Mouse (Mus musculus) gastrocnemius, adult 2 months (tissue): Measurements from ENCODE around the gene Prr12. TPM values are rescaled to one million over a fixed set of nuclear protein-coding genes. Genes with fewer than 3 reads are reported as not detected.

Experiments
- DNase-seq: peaks from one replicate; pipeline ENCODE4 v3.0.0; 2022
- H3K27ac ChIP-seq: fragments of 200-600 bp; 2 replicates; pipeline ENCODE4 v1.8.1; 2022; ENCODE audit warnings: mild to moderate bottlenecking
- H3K4me3 ChIP-seq: fragments of 200-600 bp; 2 replicates; pipeline ENCODE4 v1.8.1; 2022; ENCODE audit warnings: mild to moderate bottlenecking, moderate library complexity
- CTCF ChIP-seq: fragments of 200-600 bp; IDR thresholded peaks from 2 replicates; pipeline ENCODE4 v1.8.1; 2022; ENCODE audit warnings: antibody characterized with exemption, mild to moderate bottlenecking, moderate library complexity
- intact Hi-C: fragments of 180-260 bp; cut with DNase I; formaldehyde crosslinking; loops from one replicate; pipeline ENCODE4 v1.15.1; 2025
- total RNA-seq, 2 experiments: library from RNA; stranded (reverse); gene quantifications; 2 replicates each; pipeline ENCODE4 v1.2.3; 2021

The Prr12 gene
- total RNA-seq, 2 experiments from 2014 or later = 12.8 to 16.1 TPM

- Histone ChIP-seq H3K27ac (peak overlapping the region; percentile 97), H3K4me3 (peak overlapping the region; percentile 77)
- intact Hi-C loops = loop anchor here (2.0 kb wide), 1 partner anchor 35 kb away; no protein-coding TSS in a partner anchor
- no peak for TF ChIP-seq CTCF
- DNase-seq = peak; percentile 94
These were observed 1.3 kb upstream of the Prr12 start for GRCm38 (mm10) chr7:45053931-45054510.

- intact Hi-C loops = loop anchor here (2.0 kb wide), 1 partner anchor 35 kb away; no protein-coding TSS in a partner anchor
- 0 out of 2 replicates have a peak, but pooled peaks have one; percentile 0 for TF ChIP-seq CTCF
- peak; percentile 84 for DNase-seq
- Histone ChIP-seq H3K27ac (peak overlapping the region; percentile 97), H3K4me3 (peak overlapping the region; percentile 77)
These were observed 643 bp upstream of the Prr12 start for GRCm38 (mm10) chr7:45053117-45053930.

GRCm38 (mm10) chr7:45052181-45052861, 360 bp downstream of the Prr12 start:
- intact Hi-C loops = loop anchor here (2.0 kb wide), 1 partner anchor 34 kb away; no protein-coding TSS in a partner anchor
- no peak for TF ChIP-seq CTCF
- no peak for DNase-seq

GRCm38 (mm10) chr7:45051601-45051974, 1.1 kb downstream of the Prr12 start:
- intact Hi-C loops = no loop called here
- TF ChIP-seq CTCF = no peak
- peak overlapping the region; percentile 97 for H3K27ac ChIP-seq
- no peak for DNase-seq
- H3K4me3 ChIP-seq = peak overlapping the region; percentile 77

More at GRCm38 (mm10) chr7:45052181-45052861, 360 bp downstream of the Prr12 start:
- peak overlapping the region; percentile 97 for H3K27ac ChIP-seq
- H3K4me3 ChIP-seq = peak overlapping the region; percentile 77

- peak; percentile 83 for DNase-seq
- no peak for TF ChIP-seq CTCF
- intact Hi-C loops = no loop called here
- H3K4me3 ChIP-seq = peak overlapping the region; percentile 77
- H3K27ac ChIP-seq = peak overlapping the region; percentile 97
These were observed 1.6 kb downstream of the Prr12 start for GRCm38 (mm10) chr7:45050945-45051600.

GRCm38 (mm10) chr7:45048923-45049657, 3.6 kb downstream of the Prr12 start:
- H3K27ac ChIP-seq = peak overlapping the region; percentile 20
- intact Hi-C loops = no loop called here
- H3K4me3 ChIP-seq = no peak overlapping the region
- TF ChIP-seq CTCF = no peak
- peak; percentile 69 for DNase-seq

GRCm38 (mm10) chr7:45048001-45048890, 4.4 kb downstream of the Prr12 start:
- DNase-seq = no peak
- no peak for TF ChIP-seq CTCF
- intact Hi-C loops = no loop called here
- no peak overlapping the region for H3K4me3 ChIP-seq
- peak overlapping the region; percentile 20; the same call in 1 of the 2 replicates for H3K27ac ChIP-seq

GRCm38 (mm10) chr7:45047491-45047890, 5.2 kb downstream of the Prr12 start:
- no peak overlapping the region for H3K4me3 ChIP-seq
- no peak for TF ChIP-seq CTCF
- intact Hi-C loops = no loop called here
- DNase-seq = no peak
- no peak overlapping the region for H3K27ac ChIP-seq

- Histone ChIP-seq H3K4me3 (no peak overlapping the region), H3K27ac (no peak overlapping the region)
- intact Hi-C loops = no loop called here
- DNase-seq = no peak
- no peak for TF ChIP-seq CTCF
These were observed 5.8 kb downstream of the Prr12 start for GRCm38 (mm10) chr7:45046853-45047350.

GRCm38 (mm10) chr7:45045741-45046140, 6.9 kb downstream of the Prr12 start:
- no peak for TF ChIP-seq CTCF
- Histone ChIP-seq H3K4me3 (no peak overlapping the region), H3K27ac (no peak overlapping the region)
- intact Hi-C loops = no loop called here
- no peak for DNase-seq

- H3K27ac ChIP-seq = no peak overlapping the region
- intact Hi-C loops = no loop called here
- H3K4me3 ChIP-seq = no peak overlapping the region
- no peak for DNase-seq
- TF ChIP-seq CTCF = no peak
These were observed 9.4 kb downstream of the Prr12 start for GRCm38 (mm10) chr7:45043307-45043706.
